Mouse (Mus musculus) kidney, postnatal 10 days (tissue): Measurements from ENCODE around the gene Mrps14.

Source experiments
- DNase-seq: peaks from one replicate; pipeline ENCODE4 v3.0.0; 2021; ENCODE audit warnings: mixed read lengths

Gene Mrps14

DNA sequence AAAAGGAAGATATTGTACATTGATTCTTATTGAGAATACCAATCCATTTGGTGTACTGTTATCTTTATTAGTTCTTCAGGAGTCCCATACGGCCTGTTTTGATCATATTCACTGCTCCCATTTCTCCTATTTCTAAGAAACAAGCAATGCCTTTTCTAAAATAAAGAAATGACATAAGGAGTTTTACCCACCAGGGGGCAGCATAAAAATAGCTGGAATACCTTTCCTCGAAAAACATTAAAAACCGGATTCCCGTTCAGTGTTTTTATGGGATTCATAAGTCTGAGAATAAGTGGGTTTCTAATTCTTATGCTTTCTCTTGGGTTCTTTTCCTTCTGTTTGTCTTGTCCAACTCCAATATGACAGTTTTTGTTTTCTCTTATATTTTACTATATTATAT lies 36.0 kb downstream of the Mrps14 start:
- peak; percentile 45 for DNase-seq

DNA sequence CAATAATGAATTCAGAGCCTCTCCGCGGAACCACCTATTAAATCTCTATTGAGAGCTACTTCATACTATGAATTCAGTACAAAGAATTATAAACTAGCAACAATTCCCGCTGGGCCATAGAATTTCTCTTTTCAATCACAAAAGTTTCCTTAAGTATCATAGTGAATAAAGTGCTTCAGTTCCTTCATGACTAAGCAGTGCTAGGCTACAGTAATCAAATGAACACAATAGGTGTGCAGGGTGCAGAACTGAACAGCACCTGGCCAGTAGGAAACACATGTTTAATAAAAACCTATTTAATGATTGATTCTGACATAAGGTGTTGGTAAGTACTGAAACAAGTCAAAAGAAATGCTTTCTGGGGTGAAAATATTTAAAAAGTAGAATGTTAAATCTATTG lies 37.1 kb downstream of the Mrps14 start:
- DNase-seq: no peak

- no peak for DNase-seq
Measured at GRCm38 (mm10) chr1:160233921-160234320, 38.9 kb downstream of the Mrps14 start.

DNA sequence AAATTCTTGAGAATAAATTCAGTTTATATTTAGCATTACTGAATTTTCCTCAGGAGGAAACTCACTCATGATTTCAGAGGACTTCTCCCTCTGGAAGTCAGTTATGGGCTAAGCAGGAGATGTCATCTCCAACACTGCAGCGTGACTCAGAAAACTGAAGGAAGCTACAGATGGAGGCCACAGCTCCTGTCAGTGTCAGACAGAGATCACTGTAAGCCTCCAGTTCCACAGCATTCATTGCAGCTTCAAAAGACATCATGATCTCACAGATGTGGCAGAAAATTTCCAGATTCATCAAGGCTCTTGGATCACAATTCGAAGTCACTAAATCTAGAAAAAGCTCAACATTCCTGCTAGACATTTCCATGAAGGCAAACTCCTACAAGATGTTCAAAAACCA lies 43.0 kb downstream of the Mrps14 start:
- DNase-seq: no peak

DNA sequence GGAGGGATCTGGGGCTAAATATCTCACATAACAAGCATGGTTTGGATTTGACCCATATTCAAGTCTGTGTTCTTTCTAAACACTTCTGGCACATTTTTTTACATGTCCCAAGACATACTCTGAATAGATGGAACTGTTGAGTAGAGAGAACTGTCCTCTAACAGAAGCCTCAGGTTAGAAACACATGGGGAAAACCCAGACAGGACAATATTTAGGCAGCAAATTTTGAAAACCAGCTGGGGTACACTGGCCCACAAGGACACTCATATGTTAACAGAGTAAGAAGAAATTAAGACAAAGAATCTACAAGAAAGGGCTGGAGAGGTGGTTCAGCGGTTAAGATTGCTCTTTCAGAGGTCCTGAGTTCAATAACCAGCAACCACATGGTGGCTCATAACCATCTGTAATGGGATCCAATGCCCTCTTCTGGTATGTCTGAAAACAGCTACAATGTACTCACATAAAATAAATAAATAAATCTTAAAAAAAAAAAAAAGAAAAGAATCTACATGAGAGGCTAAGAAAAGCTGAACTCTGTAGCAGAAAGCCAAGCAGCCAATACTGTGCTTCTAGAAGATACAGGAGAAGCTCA lies 43.9 kb downstream of the Mrps14 start:
- no peak for DNase-seq

DNA sequence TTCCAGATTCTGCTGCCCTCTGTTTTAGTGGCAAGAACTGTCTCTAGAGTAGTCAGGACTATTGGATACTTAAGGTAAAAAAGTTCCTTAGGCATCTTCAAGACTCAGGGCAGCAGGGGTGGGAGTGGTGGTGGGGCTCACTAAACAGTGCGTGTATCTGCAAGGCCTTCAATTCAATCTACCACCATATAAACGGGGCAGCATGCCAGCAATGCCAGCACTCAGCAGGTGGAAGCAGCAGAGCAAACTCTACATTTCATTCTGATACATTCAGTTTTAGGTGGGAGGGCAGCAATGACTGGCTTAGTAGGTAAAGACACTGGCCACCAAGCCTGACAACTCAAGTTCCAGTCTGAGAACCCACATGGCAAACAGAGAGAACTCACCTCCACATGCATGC lies 45.1 kb downstream of the Mrps14 start:
- DNase-seq: no peak

DNA sequence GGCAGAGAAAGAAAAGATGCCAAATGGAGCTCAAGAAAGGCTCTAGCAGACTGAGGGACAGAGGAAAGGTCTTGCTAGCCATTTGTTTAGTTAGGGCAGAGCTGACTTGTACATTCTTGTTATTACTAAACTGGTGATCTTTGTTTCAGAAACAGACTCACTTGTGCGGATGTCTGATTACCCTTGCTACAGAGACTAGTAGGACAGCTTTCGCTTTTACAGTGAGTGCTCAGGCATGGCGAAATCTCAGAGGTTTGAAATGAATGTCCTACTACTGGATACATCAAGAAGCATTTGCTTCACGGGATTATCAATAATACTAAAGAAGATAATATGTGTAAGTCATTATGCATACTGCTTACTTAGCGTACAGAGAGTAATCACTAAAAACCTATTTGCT lies 49.7 kb downstream of the Mrps14 start:
- no peak for DNase-seq

GRCm38 (mm10) chr1:160245954-160246353 lies 50.9 kb downstream of the Mrps14 start:
- DNase-seq: no peak

DNA sequence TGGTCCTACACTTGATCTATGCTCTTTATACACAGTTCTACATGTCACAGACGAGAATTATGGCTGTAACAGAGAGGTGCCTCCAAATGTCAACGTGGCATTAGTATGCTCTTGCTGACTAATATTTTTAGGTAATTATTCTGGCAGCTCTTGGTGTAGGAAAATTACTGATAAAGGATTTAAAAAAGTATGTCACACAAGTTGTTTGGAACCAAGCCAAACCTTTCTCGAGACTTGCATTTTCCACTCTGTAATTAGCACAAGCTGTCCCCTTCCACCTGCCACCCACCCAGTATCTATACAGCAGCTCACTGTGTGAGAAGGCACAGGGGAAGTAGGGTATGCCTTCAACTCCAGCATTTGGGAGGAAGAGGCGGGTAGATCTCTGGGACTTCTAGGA lies 51.8 kb downstream of the Mrps14 start:
- DNase-seq: no peak

DNA sequence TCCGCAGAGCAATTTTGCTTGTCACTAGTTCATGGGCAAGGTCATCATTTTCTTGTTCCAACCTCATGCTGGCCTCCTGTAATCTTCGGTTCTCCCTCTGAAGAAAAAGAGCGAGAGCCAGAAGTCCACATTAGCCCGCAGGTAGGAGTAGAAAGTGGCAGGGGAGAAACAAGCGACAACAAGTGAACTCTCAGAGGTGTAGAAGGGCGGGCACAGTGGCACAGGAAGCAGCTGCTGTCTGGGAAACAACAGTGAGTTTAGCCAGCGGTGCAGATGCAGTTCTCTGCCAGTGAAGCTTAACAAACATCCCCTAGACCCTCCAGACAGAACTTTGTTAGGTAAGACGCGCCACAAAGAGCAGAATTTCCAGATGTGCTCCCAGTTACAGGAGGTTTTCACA lies 52.5 kb downstream of the Mrps14 start:
- no peak for DNase-seq

DNA sequence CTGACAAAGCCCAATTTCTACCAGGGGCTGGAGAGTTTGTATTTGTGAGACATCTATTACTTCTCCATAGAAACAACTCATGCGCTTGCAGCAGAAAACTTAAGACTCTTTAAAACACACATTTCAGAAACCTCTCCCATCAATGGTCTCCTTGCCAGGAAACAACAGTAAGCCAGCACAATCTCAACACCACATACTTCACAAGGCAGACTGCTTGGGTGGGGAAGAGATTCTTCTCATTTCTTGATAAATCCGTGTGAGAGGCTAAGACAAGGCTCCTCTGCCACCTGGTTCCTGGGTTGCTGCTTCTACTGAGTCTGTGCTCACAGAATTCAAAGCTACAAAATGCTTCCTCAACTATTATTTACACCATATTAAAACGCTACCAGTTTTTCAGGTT lies 54.8 kb downstream of the Mrps14 start:
- DNase-seq: no peak

GRCm38 (mm10) chr1:160250782-160251181 lies 55.8 kb downstream of the Mrps14 start:
- no peak for DNase-seq

DNA sequence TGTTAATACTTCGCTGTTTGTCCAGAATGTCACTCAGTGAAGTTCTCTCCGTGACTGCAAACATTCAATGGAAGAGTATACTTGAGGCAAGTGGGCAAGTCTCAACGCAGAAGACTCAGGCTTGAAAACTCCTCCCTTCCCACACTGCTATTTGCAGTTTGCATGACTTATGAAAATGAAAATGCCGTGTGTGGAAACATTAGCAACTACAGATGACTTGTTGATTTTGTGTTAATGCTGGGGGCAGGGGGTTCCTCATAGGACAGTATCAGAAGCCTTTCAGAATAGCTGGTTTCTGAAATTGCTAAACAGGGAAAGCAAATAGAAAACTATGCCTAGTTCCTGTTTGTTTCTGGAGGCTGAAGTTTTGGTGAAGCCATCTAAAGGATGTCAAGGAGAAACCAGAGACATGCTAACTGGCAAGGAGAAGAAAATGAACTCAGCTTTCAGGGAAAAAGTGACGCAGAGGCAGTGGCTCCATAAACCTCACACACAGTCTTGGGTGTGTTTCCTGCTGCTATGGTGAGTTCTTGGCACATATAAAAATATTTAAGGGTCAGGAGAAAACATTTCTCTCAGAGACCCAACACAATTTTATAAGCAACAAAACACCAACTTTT lies 56.5 kb downstream of the Mrps14 start:
- DNase-seq: no peak
